Mouse (Mus musculus): Measurements from ENCODE around the gene Pam. TPM values are rescaled to one million over a fixed set of nuclear protein-coding genes. Genes with fewer than 3 reads are reported as not detected.

The Pam gene
- polyA plus RNA-seq, 1 experiment from 2014 or later: 28.7 TPM

DNA sequence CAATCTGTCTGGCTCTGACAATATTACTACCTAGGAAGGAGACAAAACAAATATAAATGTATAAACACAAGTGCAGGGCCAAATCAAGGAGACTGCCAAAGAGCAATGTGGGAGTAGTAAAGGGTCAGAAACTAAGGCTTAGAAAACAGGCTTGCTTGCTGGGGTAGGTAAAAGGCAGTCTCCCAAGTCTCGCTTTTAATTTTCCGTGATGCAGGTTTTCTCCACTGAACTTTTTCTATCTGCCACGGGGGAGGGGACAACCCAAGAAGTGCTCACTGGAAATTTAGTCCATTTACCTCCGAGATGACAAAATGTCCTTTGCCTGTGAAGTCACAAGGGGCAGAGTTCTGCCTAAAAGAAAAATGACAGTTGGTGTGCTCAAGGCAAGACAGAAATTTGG is 21.6 kb downstream of the Pam start:
- WGBS: 70% methylated on average over 4 of the region's 4 CpGs
- Histone ChIP-seq H3K27ac (no peak overlapping the region), H3K4me2 (replicated peaks) (no peak overlapping the region), H3K9ac (no peak overlapping the region), H3K27me3 (no peaks in the 10 kb centered on the region), H3K4me1 (peaks cover 7% of the 10 kb centered on the region; the same call in 1 of the 2 replicates), H3K36me3 (no peaks in the 10 kb centered on the region), H3K4me3 (no peak overlapping the region), H3K9me3 (replicated peaks) (no peaks in the 10 kb centered on the region)
- no peak for ATAC-seq (ENCODE audit: low FRiP score)

DNA sequence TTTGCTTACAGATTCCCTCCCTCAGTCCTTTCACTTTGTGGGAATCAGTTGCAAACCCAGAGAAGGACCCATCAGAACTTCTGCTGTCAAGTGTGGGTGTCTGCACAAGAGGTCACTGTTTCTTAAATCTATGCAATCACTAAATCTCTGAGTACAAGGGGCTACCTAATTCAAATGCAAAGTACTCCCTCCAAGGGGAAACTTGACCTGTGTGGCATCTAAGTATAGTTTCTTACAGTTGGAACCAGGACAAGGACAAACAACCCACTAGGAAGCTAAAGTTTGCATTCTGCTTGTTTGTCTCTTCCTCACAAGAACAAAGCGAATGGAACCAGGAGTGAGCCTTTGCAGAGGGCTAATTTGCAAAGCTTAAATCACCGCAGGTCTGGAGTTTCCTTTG is 22.3 kb downstream of the Pam start:
- WGBS: 33% methylated on average over 2 of the region's 2 CpGs
- H3K27me3 ChIP-seq: no peaks in the 10 kb centered on the region
- no peak overlapping the region for H3K4me2 ChIP-seq (replicated peaks)
- H3K4me3 ChIP-seq: no peak overlapping the region
- peaks cover 7% of the 10 kb centered on the region; the same call in 1 of the 2 replicates for H3K4me1 ChIP-seq
- ATAC-seq (ENCODE audit: low FRiP score): no peak
- H3K36me3 ChIP-seq: no peaks in the 10 kb centered on the region
- no peak overlapping the region for H3K9ac ChIP-seq
- H3K9me3 ChIP-seq (replicated peaks): no peaks in the 10 kb centered on the region
- H3K27ac ChIP-seq: no peak overlapping the region

DNA sequence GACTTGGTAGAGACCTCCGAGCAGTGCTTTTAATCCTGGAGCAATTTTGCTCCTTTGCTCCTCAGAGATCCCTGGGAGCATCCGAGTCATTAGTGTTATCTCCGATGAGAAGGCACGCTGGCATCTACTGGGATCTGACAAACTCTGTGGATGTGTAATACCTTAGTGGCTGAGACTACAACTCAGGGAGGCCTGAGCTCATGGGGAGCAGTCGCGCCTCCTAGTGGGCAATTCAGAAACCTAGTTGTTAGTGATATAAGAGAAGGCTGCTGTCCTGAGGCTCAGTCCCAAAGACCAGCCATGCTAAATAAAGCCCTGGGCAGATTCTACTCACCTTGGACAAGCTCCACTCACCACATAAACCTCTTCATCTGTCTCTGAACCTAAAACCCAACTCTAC is 23.4 kb downstream of the Pam start:
- Histone ChIP-seq H3K9ac (no peak overlapping the region), H3K27ac (no peak overlapping the region), H3K36me3 (no peaks in the 10 kb centered on the region), H3K9me3 (replicated peaks) (no peaks in the 10 kb centered on the region), H3K27me3 (no peaks in the 10 kb centered on the region), H3K4me2 (replicated peaks) (no peak overlapping the region), H3K4me1 (peaks cover 7% of the 10 kb centered on the region; the same call in 1 of the 2 replicates), H3K4me3 (no peak overlapping the region)
- ATAC-seq (ENCODE audit: low FRiP score): no peak; the same call in 1 of the 2 replicates
- 58% methylated on average over 6 of the region's 6 CpGs for WGBS

DNA sequence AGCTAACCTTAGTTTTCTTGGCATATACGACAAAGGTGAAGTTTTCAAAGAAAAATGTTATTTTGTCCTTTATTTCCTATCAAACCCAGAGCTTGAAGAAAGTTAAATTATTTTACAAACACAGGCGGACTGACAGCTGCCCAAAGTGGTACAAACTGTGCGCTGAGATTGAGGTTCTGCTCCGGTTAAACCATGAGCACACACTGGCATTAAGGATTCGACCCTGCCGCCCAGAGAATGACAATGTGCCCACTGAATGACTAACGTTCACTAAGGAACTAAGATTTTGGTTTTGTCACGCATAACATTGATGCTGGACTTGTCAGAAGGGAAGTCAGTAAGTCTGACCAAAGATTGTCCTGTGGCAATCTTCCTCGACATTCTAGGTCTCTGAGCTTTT is 24.0 kb downstream of the Pam start:
- no peak for ATAC-seq (ENCODE audit: low FRiP score)
- Histone ChIP-seq H3K4me1 (peaks cover 7% of the 10 kb centered on the region; the same call in 1 of the 2 replicates), H3K27me3 (no peaks in the 10 kb centered on the region), H3K9ac (no peak overlapping the region), H3K27ac (no peak overlapping the region), H3K36me3 (no peaks in the 10 kb centered on the region), H3K9me3 (replicated peaks) (no peaks in the 10 kb centered on the region), H3K4me3 (no peak overlapping the region), H3K4me2 (replicated peaks) (no peak overlapping the region)
- WGBS: 91% methylated on average over 9 of the region's 9 CpGs

DNA sequence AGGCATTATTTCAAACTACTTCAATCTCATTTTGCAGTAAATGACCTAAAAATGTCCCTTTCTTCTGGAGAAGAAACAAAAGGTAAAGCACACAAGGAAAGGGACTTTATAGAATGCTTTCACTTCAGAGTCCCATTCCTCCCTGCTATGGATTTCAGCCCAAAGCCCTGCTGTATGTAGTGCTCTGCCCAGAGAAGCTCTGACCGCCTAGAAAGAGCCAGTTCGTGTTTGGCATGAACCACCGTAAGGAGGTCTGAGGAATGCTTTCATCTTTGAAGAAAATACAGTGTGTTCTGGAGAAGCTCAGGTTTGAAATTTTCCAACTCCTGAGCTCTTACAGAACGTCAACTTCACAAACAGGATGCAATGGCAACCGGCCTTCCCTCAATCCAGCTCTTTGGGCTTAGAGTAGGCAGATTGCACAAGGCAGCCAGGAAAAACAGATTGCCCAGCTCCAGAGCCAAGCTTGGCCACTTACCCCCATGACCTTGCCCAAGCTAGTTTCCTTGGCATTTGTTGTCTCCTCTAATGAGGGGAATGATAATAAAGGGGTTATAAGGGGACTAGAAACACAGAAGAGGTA is 24.6 kb downstream of the Pam start:
- Histone ChIP-seq H3K9me3 (replicated peaks) (no peaks in the 10 kb centered on the region), H3K27ac (no peak overlapping the region), H3K27me3 (no peaks in the 10 kb centered on the region), H3K36me3 (no peaks in the 10 kb centered on the region), H3K4me3 (no peak overlapping the region), H3K4me1 (peaks cover 7% of the 10 kb centered on the region; the same call in 1 of the 2 replicates), H3K9ac (no peak overlapping the region), H3K4me2 (replicated peaks) (no peak overlapping the region)
- ATAC-seq (ENCODE audit: low FRiP score): no peak
- WGBS: 83% methylated on average over 5 of the region's 5 CpGs

DNA sequence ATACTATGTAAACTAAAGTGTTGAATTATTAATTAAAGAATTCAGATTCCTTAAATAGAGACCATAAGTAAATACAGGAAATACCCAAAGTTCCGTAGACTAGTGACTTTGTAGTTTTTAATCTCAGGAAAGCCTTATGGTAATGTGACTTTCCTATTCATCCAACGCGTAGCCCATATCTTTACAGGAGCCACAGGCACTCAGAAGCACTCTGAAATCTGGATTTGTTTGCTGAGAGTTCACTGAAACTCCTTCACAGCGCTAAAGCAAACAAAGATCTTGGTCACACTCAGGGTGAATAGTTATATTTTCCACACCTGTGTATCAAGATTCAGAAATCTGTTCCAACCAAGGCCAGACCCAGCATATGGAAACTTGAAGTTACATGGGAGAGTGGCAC is 27.3 kb downstream of the Pam start:
- WGBS: 94% methylated on average over 4 of the region's 4 CpGs
- no peak for ATAC-seq (ENCODE audit: low FRiP score)
- no peaks in the 10 kb centered on the region for H3K27me3 ChIP-seq
- H3K4me2 ChIP-seq (replicated peaks): no peak overlapping the region
- H3K4me1 ChIP-seq: peaks cover 4% of the 10 kb centered on the region; the same call in 1 of the 2 replicates
- no peak overlapping the region for H3K27ac ChIP-seq
- H3K9me3 ChIP-seq (replicated peaks): no peaks in the 10 kb centered on the region
- H3K36me3 ChIP-seq: no peaks in the 10 kb centered on the region
- no peak overlapping the region for H3K4me3 ChIP-seq
- no peak overlapping the region for H3K9ac ChIP-seq

DNA sequence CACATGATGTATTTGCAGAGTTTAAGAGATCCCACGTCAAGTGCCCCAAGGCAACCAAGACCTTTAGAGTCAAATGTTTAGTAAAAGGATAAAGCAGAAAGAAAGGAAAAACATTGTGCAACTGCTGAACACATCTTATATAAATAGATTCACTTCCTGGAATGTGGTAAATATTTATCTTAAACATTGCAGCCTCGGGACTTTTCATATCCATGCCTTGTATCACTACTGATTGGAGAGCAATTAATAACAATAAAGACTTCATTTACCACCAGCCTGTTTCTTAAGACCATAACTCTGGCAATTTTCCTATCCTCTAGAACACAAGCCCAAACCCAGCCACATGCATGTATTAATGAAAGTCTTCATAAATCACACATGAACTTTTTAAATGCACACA is 33.4 kb downstream of the Pam start:
- no peak for ATAC-seq (ENCODE audit: low FRiP score)
- Histone ChIP-seq H3K4me1 (peaks cover 4% of the 10 kb centered on the region; the same call in 1 of the 2 replicates), H3K4me3 (no peak overlapping the region), H3K9ac (no peak overlapping the region), H3K9me3 (replicated peaks) (no peaks in the 10 kb centered on the region), H3K27me3 (no peaks in the 10 kb centered on the region), H3K27ac (no peak overlapping the region), H3K36me3 (no peaks in the 10 kb centered on the region), H3K4me2 (replicated peaks) (no peak overlapping the region)
- WGBS: 72% methylated on average over 2 of the region's 2 CpGs

DNA sequence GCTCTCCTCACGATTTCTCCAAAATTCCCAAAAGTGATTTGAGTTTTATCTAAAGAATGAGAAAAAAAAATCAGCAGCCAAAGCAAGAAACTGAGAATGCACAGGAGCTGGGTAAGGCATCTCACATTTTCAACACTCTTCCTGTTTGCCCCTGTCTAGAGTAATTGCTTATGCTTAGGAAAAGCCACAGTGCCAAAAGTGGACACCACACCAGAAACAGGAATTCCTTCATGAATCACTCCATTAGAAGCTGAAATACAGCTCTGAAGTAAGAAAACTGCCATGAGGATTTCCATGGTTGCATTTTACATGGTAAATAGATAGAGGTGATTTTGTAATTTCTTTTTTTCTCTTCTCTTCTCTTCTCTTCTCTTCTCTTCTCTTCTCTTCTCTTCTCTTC is 36.0 kb downstream of the Pam start:
- H3K4me2 ChIP-seq (replicated peaks): no peak overlapping the region
- peaks cover 4% of the 10 kb centered on the region; the same call in 1 of the 2 replicates for H3K4me1 ChIP-seq
- no peaks in the 10 kb centered on the region for H3K9me3 ChIP-seq (replicated peaks)
- no peak for ATAC-seq (ENCODE audit: low FRiP score)
- no peak overlapping the region for H3K9ac ChIP-seq
- 84% methylated on average over 1 of the region's 1 CpGs for WGBS
- H3K36me3 ChIP-seq: no peaks in the 10 kb centered on the region
- H3K27me3 ChIP-seq: no peaks in the 10 kb centered on the region
- H3K27ac ChIP-seq: no peak overlapping the region
- no peak overlapping the region for H3K4me3 ChIP-seq

DNA sequence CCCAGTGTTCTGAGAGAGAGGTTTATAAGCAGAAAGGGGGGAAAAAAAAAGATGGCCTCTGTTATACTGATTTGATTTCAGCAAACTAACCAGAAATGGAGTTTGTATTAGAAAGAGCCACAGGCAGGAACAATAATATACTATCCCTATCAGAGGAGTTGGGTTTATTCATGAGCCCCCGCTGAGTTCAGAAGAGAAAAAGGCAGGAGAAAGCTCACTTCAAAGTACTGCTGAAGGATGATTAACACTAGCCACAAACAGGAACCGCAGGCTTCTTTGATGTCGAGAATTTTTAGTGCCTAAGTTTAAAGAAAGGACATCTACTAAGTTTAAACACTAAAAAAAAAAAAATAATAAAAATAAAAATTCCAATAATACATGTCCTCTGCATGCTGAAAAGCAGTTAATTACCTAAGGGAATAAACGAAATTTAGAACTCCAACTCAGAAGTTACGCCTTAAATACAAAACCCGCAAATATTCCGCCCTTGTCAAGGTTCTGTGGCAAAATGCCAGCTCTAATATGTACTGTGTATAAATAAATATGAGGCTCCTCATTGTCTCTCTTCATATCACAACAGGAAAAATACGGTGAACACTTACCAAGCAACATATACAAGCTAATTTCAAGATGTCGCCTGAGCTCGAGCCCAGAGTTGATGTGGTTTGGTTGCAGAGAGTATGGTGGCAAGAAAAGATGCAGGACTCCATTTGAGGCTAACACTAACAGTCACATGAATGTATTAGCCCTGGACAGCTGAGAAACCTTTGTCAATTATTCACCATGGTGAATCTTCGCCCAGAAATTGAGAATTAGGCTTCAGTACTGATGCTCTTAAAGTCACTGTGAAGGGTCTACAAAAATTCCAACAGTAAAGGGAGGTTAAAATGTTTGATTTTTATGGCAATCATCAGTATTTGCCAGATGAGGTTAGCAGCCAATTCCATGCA is 38.2 kb downstream of the Pam start:
- Histone ChIP-seq H3K27ac (no peak overlapping the region), H3K27me3 (no peaks in the 10 kb centered on the region), H3K4me3 (no peak overlapping the region), H3K4me2 (replicated peaks) (no peak overlapping the region), H3K36me3 (no peaks in the 10 kb centered on the region), H3K9me3 (replicated peaks) (no peaks in the 10 kb centered on the region), H3K4me1 (peaks cover 9% of the 10 kb centered on the region), H3K9ac (no peak overlapping the region)
- ATAC-seq (ENCODE audit: low FRiP score): no peak
- 56% methylated on average over 11 of the region's 11 CpGs for WGBS

DNA sequence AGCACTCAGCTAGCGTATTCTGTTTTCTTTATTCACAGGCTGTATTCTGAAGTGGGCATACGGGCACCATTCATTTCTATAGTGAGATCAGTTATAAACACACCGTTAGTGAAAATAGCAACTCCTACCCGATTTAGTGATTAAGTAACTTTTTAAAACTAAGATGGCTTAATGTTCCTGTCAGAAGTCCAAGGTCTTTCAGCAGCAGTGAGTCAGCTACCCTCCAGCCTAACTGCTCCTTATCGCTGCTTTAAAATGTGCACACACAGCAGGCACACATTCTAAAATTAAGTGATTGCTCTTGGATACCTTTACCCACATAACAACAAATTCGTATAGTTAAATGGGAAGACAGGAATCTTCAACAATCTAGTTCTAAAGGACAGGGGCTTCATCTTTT is 39.2 kb downstream of the Pam start:
- no peak for ATAC-seq (ENCODE audit: low FRiP score)

DNA sequence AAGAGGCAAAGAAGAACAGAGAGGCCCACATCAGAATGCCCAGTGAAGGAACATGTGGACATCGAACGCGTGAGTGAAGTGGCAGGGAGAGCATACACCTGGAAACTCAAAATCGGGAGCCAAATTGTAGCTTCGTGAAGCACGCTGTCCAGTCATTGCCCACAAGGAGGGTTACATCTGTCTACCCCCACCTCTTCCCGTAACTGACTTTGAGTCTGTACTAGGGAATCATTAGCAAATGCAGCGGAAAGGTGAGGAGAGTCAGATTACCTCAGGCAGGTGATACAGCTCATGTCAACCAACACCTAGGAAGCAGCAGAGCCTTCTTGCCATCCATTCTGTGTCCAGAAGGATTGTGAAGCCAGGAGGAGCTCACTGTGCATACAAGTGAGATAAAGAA is 39.9 kb downstream of the Pam start:
- no peak for ATAC-seq (ENCODE audit: low FRiP score)
- Histone ChIP-seq H3K9ac (no peak overlapping the region), H3K4me2 (replicated peaks) (no peak overlapping the region), H3K36me3 (no peaks in the 10 kb centered on the region), H3K9me3 (replicated peaks) (no peaks in the 10 kb centered on the region), H3K27me3 (no peaks in the 10 kb centered on the region), H3K4me3 (no peak overlapping the region), H3K4me1 (peaks cover 11% of the 10 kb centered on the region), H3K27ac (no peak overlapping the region)
- 93% methylated on average over 8 of the region's 8 CpGs for WGBS

More for the DNA sequence above, 39.2 kb downstream of the Pam start:
- Histone ChIP-seq H3K4me1 (peaks cover 9% of the 10 kb centered on the region), H3K4me2 (replicated peaks) (no peak overlapping the region), H3K27me3 (no peaks in the 10 kb centered on the region), H3K36me3 (no peaks in the 10 kb centered on the region), H3K27ac (no peak overlapping the region), H3K9ac (no peak overlapping the region), H3K4me3 (no peak overlapping the region), H3K9me3 (replicated peaks) (no peaks in the 10 kb centered on the region)
- 87% methylated on average over 6 of the region's 6 CpGs for WGBS

DNA sequence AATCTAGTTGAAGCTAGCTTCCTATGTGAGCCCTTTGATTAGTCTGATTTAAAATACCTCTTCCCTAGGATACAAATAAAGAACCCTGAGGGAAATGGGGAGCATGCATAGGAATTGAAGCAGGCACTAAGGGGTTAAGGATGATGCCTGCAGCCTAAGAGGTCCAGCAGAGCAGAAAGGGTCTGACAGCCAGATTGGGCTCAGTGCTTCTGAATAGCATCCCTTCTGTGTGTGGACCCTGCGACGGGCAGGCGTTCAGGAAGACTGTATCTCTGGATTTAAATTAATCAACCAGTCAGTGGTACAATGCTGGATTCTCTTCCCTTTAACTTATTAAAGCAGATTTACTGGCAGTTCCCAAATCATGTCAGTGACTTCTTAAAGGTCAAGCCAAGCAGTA is 41.5 kb downstream of the Pam start:
- H3K9me3 ChIP-seq (replicated peaks): no peaks in the 10 kb centered on the region
- WGBS: 8% methylated on average over 3 of the region's 3 CpGs
- H3K4me3 ChIP-seq: no peak overlapping the region
- ATAC-seq (ENCODE audit: low FRiP score): peak; percentile 69; the same call in 1 of the 2 replicates
- no peak overlapping the region for H3K4me2 ChIP-seq (replicated peaks)
- no peaks in the 10 kb centered on the region for H3K27me3 ChIP-seq
- 0 out of 2 replicates have a peak overlapping the region, but pooled peaks have one; percentile 35 for H3K27ac ChIP-seq
- H3K4me1 ChIP-seq: peaks cover 19% of the 10 kb centered on the region
- no peaks in the 10 kb centered on the region for H3K36me3 ChIP-seq
- no peak overlapping the region for H3K9ac ChIP-seq

Measured in hindbrain, embryonic 12.5 days (tissue).